Mouse (Mus musculus): ENCODE data around the gene Arhgap30.

Gene Arhgap30

GRCm38 (mm10) chr1:171388376-171389102 lies at the start of gene Arhgap30:
Arhgap30 (plus strand) TSS chr1:171388954.
- no peak for DNase-seq (ENCODE audit: low spot score)

DNA sequence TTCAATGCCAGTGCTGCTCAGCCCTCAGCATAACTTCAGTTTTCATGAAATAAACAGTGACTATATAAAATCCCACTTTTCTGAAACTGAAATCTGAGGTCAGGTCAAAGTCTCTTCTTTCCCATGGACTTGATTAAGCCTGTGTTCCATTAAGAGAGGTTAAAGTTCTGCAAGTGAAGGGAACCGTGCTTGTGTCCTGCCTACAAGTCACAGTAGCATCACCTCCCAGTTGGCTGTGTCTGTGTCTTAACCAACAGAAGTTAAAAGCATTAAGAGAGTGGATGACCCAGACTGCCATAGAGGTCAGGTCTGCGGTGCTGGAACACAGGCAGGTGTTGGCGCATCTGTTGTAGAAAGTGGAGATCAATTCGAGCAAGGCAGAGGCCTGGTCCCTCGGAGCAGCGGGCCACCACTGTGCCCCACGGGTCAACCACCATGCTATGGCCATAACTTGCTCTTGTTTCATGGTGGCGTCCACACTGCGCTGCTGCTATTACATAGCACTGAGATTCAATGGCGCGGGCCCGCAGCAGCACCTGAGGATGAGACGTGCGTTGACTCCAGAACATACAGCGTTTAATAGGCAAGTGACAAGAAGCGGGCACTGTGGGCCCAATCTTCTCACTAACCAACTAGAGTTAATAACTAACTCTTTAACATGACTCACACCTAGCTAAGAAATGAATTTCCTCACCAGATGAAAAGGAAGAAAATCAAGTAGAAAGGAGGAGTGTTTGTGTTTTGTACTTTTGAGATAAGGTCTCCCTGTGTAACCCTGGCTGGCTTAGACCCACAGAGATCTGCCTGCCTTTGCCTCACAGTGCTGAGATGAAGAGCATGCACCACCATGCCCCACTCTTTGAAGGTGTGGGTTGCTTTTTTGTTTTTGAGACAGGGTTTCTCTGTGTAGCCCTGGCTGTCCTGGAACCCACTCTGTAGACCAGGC lies 46.2 kb upstream of the Arhgap30 start:
- no peak for DNase-seq (ENCODE audit: low spot score)

DNA sequence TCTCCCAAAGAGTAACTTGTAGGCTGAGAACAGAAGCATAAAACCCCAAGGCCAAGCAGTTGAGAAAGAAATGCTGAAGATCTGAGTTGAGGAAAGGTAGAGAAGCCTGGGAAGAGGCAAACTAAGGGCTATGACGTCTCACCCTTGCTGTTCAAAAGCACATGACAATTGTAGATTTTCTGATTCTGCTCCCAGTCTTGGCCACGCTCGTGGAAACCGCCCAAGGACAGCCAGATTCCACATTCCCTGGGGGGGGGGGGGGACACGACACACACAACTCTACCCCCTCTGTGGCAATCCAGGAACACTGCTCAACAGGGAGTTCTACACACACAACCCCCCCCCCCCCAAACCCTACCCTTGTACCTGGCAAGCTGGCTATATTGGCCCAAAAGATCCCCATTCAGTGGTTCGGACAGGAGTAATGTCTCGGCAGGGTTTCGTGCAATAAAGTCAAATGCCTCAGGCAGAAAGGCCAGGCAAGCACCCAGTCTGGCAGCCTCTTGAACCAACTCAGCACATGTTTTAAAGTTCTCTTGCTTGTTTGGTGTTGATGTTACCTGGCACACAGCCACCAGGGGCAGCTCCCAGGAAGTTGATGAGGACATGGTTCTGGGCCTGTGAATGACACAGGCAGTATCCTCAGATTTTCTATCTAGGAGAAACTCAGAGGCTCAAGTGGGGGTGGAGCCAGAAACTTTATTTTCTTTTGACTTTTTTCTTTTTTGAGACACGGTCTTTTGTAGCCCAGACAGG lies 44.7 kb upstream of the Arhgap30 start:
- peak; percentile 64 for DNase-seq (ENCODE audit: low spot score)

DNA sequence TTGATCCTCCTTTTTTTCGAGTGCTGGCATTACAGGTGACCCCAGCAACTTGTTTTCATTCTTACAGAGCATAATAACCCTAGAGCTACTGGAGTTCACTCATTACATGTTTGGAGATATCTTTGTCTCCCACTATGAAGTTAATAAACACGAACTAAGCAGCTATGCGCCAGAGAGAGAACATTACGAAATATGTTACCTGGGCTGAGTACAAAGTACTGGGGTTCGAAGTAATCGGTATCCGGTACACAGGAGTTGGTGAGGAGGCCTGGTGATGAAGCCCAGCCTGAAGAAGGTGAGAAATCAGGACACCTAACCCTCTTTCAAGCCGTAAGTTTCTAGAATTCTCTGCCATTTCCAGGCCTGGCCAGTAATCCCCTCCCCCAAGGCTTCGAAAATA lies 44.0 kb upstream of the Arhgap30 start:
- DNase-seq (ENCODE audit: low spot score) = no peak

- peak; percentile 95 for DNase-seq (ENCODE audit: low spot score)
Measured at GRCm38 (mm10) chr1:171345225-171346094, 43.3 kb upstream of the Arhgap30 start, which contains the start of the genes Nit1 and Pfdn2. Nit1 (minus strand) TSS chr1:171345646. Pfdn2 (plus strand) TSS chr1:171345670.

DNA sequence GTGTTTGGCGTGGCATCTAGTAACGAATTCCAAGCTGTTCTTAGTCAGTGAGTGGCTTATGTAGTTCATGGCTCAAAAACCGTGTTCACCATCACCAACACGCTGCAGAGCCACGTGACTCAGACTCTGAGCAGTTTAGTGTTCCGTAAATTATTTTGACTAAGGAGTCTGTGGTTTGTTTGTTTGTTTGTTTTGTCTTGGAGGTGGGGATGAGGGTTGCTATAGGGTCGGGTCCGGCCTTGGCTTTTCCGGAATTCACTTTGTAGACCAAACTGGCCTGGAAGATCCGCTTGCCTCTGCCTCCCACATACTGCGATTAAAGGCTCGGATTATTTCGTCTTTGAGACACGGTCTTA lies 42.7 kb upstream of the Arhgap30 start:
- DNase-seq (ENCODE audit: low spot score) = peak; percentile 53

DNA sequence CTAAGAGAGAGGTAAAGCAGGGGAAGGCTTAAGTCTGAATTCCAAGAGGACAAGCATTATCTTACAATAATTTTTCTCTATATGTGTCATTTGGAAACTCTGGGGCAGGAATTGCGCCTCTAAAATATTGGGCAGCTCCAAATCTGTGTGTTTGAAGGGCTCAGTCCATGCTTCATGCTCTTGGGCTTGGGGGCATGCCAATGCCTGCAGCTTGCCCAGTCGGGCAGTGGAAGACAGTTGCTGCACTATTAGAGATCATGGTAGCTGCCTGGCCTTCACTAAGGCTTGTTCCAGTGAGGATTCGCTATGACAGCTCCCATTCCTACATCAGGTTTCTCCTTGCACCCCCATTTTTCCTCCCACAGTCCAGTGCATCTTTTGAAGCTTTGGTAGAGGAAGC lies 40.1 kb upstream of the Arhgap30 start:
- no peak for DNase-seq (ENCODE audit: low spot score)

- DNase-seq (ENCODE audit: low spot score) = peak; percentile 30
Measured at GRCm38 (mm10) chr1:171349210-171349609, 39.5 kb upstream of the Arhgap30 start.

DNA sequence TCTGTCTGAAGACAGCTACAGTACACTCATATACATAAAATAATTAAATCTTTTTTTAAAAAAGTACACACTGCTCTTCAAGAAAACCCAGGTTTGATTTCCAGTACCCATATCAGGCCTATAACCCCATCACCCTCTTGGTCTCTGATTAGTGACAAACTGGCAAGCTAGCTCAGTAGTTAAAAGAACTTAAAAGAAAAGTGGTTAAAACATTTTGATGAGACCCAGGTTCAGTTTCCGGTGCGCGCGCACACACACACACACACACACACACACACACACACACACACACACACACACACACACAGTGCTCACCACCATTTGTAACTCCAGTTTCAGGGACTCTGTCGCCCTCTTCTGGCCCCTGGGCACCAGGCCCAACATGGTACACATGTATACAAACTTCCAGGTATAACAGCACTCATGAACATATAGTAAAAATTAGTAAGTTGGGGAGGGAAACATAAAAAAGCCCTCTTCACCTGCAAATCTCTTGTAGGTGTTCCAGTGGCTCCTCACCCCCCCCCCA lies 32.9 kb upstream of the Arhgap30 start:
- DNase-seq (ENCODE audit: low spot score) = no peak

DNA sequence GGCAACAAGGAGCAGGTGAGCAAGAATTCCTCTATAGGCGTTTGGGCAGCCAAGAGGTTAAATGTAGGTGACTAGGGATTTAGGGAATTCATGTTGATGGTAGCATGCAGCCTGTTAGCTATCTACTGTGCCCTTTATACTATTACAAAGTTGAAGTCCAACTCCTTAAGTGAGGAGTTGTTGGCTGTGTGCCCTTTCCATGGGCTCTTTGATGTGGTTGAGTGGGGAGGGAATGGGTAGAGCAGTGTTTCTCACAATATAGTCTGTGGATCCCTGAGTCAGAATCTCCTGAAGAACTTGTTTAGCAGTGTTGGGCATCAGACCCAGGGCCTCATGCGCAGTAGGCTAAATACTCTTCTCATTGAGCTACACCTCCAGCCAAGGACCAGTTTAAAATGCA lies 31.9 kb upstream of the Arhgap30 start:
- DNase-seq (ENCODE audit: low spot score) = no peak

GRCm38 (mm10) chr1:171358421-171358820 lies 30.3 kb upstream of the Arhgap30 start:
- DNase-seq (ENCODE audit: low spot score) = peak; percentile 67

GRCm38 (mm10) chr1:171360253-171360652 lies 28.5 kb upstream of the Arhgap30 start:
- DNase-seq (ENCODE audit: low spot score) = no peak

- DNase-seq (ENCODE audit: low spot score) = no peak
Measured at GRCm38 (mm10) chr1:171360656-171361055, 28.1 kb upstream of the Arhgap30 start, which contains the start of gene Klhdc9. Klhdc9 (minus strand) TSS chr1:171360798.

DNA sequence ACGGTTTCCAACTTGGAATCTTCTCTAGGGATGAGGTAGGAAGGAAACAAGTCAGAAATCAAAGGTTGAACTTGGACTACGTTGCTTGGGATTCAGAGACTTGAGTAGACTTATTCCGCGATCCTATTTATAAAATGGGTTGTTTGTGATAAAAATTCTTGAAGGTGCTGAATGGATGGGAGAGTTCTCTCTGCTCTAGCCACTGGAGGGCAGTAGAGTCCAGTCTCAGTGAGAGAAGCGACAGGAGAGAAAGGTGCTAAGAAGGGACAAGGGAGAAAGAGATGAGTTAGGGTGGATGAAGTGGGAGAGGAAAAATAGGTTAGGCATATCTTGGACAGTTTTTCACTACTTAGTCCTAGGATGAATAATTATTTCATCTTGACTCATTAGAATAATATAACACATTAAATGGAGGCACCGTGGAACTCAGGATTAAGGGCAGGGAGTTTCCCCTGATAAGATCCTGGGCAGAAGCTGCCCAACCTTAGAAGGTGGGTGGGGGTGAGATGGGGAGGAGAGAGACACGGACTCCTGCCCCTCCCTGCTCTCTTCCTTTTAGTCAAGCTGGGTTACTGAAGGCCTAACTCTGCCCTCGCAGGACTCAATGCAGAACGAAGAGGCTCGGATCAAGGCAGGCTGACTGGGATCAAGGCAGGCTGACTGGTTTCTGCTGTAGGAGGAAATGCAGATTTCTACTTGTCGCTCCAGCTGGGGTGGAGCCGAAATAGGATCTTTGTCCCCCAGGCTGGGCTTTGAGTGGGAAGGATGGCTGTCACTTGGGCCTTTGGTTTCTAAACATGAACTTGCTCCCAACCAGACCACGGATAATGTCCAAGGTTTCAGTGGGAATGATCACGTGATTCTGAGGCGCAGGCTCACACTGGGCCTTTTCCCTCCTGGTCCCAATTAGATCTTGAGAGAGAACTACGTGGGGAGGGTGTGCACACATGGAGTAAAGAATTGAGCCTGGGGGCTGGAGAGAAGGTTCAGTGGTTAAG lies 27.3 kb upstream of the Arhgap30 start:
- DNase-seq (ENCODE audit: low spot score) = peak; percentile 85

- DNase-seq (ENCODE audit: low spot score) = no peak
Measured at GRCm38 (mm10) chr1:171365934-171366333, 22.8 kb upstream of the Arhgap30 start.

DNA sequence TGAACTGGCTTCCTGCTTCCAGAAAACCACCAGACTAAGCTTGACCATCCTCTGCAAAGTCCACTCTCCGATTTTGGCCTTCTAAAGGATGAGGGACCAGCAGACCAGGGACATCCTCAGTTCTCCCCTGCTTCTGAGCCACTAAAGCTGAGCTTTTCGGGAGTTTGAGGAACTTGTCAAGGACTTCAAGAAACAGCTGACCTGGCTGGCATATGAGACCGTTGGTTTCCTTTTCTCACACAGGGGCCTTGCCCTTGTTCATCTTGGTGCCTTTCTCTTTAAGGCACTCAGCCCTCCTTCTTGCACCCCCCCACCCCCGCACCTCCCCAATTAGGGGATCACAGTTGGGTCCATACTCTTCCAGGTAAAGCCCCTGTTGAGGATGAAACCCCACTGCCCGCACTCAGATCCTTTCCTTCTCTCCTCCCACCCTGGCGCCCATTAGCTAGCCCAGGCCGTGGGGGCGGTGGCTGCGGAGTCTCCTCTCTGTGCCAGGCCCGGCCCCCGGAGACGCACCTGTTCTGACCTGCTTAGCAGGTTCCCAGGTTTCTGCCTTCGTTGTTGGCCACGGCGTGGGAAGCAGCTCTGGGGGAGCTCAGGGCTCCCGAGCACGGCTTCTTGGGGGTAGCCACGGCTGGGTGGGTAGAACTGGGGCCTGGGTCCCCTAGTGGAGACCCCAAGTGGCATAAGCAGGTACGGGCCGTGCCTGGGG lies 18.8 kb upstream of the Arhgap30 start, which contains the start of gene Nectin4:
Gene Nectin4, plus strand, starts transcription at position 255 of the 712 bp plus-strand sequence.
- no peak for DNase-seq (ENCODE audit: low spot score)

GRCm38 (mm10) chr1:171372880-171373279 lies 15.9 kb upstream of the Arhgap30 start:
- no peak for DNase-seq (ENCODE audit: low spot score)

DNA sequence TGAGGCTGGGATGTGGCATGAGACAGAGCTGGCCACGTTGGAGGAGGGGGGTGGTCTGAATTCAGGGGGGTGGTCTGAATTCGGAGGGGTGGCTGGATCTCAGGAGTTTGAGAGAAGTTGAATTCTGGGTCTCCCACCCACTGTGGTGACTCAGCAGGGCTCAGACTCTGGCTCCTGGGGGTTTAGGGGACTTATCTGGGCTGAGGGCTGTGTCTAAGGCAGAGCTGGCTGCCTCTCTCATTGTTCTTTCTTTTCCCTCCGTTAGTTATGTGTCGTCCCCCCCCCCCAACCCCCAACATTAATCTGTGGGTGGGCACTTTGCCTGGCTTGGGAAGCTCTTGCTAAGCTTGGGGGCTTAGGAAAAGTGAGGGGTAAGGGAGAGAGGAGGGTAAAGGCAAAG lies 14.8 kb upstream of the Arhgap30 start:
- DNase-seq (ENCODE audit: low spot score) = no peak

DNA sequence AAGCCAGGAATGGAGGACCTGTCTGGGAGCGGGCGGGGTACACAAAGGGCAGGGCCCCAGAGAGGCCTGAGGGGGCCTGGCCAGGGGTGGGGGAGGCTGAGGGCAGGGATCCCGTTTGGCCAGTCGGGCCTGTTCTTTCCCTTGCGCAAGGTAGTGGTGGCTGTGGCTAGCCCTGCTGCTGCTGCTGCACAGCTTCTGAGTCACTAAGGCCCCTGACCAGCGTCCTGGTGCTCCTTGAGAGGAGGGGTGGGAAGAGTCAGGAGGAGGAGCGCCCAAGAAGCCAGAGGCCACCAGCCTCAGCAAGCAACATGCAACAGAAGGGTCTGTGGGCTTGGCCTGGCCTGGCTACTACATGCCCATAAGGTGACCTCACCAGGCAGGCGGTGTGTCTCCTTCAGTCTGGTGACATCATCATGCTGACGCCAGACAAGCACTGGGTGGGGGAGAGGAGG lies 13.1 kb upstream of the Arhgap30 start:
- peak; percentile 84 for DNase-seq (ENCODE audit: low spot score)

Measured in MN1 (cell line).